Mouse (Mus musculus) embryonic facial prominence, embryonic 13.5 days (tissue): ENCODE measurements around the gene Rap1gap2. TPM values are rescaled to one million over a fixed set of nuclear protein-coding genes. Genes with fewer than 3 reads are reported as not detected.

Experiments
- ATAC-seq: fragments of 200-750 bp; cut with Nextera tagmentation; 2 replicates; pipeline ENCODE4 v1.8.0; 2017; ENCODE audit warnings: low read depth; ENCODE audit not compliant: insufficient number of reproducible peaks, insufficient read depth, low FRiP score, low TSS enrichment
- H3K27ac ChIP-seq: fragments of 300-500 bp; sonication (generic); 2 replicates; pipeline ENCODE4 v1.5.1; 2015; ENCODE audit warnings: moderate library complexity, mild to moderate bottlenecking, inconsistent platforms
- H3K27me3 ChIP-seq: fragments of 300-500 bp; sonication (generic); 2 replicates; pipeline ENCODE4 v1.6.1; 2015; ENCODE audit warnings: mild to moderate bottlenecking, inconsistent platforms
- H3K36me3 ChIP-seq: fragments of 300-500 bp; sonication (generic); 2 replicates; pipeline ENCODE4 v1.6.1; 2015; ENCODE audit warnings: mild to moderate bottlenecking, inconsistent platforms
- H3K4me1 ChIP-seq: fragments of 300-500 bp; sonication (generic); 2 replicates; pipeline ENCODE4 v1.6.1; 2015; ENCODE audit warnings: inconsistent platforms
- H3K4me2 ChIP-seq: fragments of 300-500 bp; sonication (generic); 2 replicates; pipeline ENCODE4 v1.6.1; 2015; ENCODE audit warnings: moderate library complexity, mild to moderate bottlenecking, inconsistent platforms
- H3K4me3 ChIP-seq: fragments of 300-500 bp; sonication (generic); 2 replicates; pipeline ENCODE4 v1.5.1; 2015; ENCODE audit warnings: mild to moderate bottlenecking, inconsistent platforms
- H3K9ac ChIP-seq: fragments of 300-500 bp; sonication (generic); 2 replicates; pipeline ENCODE4 v1.6.1; 2015; ENCODE audit warnings: mild to moderate bottlenecking, inconsistent platforms
- H3K9me3 ChIP-seq: fragments of 300-500 bp; sonication (generic); 2 replicates; pipeline ENCODE4 v1.6.1; 2016; ENCODE audit warnings: inconsistent platforms
- WGBS: fragments of 180-500 bp; shearing (Covaris S2); methylation state at CpG from one replicate; pipeline ENCODE4 v1.1.7; 2015; ENCODE audit warnings: mixed read lengths; 5-methylcytosine and 5-hydroxymethylcytosine counted together
- polyA plus RNA-seq: library from polyadenylated mRNA; unstranded; fragments of >200 nt; fragmentation: Nextera tagmentation; extraction: Ambion mirVana; gene quantifications from 2 replicates; pipeline ENCODE4 v1.2.1, GENCODE M21; 2015

Gene Rap1gap2
- polyA plus RNA-seq, 1 experiment from 2014 or later = 1.1 TPM

GRCm38 (mm10) chr11:74443147-74443923 lies 167.4 kb downstream of the Rap1gap2 start:
- Histone ChIP-seq H3K9ac (no peak overlapping the region), H3K27me3 (no peaks in the 10 kb centered on the region), H3K36me3 (no peaks in the 10 kb centered on the region), H3K4me1 (no peaks in the 10 kb centered on the region), H3K4me3 (no peak overlapping the region), H3K27ac (no peak overlapping the region), H3K9me3 (peaks cover 12% of the 10 kb centered on the region; the same call in 1 of the 2 replicates), H3K4me2 (no peak overlapping the region)
- ATAC-seq = no peak
- 81% methylated on average over 6 of the region's 6 CpGs for WGBS

GRCm38 (mm10) chr11:74442396-74442795 lies 168.3 kb downstream of the Rap1gap2 start:
- Histone ChIP-seq H3K4me2 (no peak overlapping the region), H3K9me3 (peaks cover 12% of the 10 kb centered on the region; the same call in 1 of the 2 replicates), H3K36me3 (no peaks in the 10 kb centered on the region), H3K4me3 (no peak overlapping the region), H3K27ac (no peak overlapping the region), H3K27me3 (no peaks in the 10 kb centered on the region), H3K4me1 (no peaks in the 10 kb centered on the region), H3K9ac (no peak overlapping the region)
- 78% methylated on average over 4 of the region's 4 CpGs for WGBS
- no peak for ATAC-seq

- H3K27me3 ChIP-seq = no peaks in the 10 kb centered on the region
- no peaks in the 10 kb centered on the region for H3K4me1 ChIP-seq
- H3K9ac ChIP-seq = no peak overlapping the region
- peaks cover 6% of the 10 kb centered on the region; the same call in 1 of the 2 replicates for H3K9me3 ChIP-seq
- no peak overlapping the region for H3K4me3 ChIP-seq
- no peak overlapping the region for H3K27ac ChIP-seq
- WGBS = 74% methylated on average over 8 of the region's 8 CpGs
- H3K36me3 ChIP-seq = no peaks in the 10 kb centered on the region
- ATAC-seq = no peak
- H3K4me2 ChIP-seq = no peak overlapping the region
Observed at GRCm38 (mm10) chr11:74440112-74440511, 170.6 kb downstream of the Rap1gap2 start.

- no peaks in the 10 kb centered on the region for H3K36me3 ChIP-seq
- no peak for ATAC-seq
- WGBS = 61% methylated on average over 6 of the region's 6 CpGs
Observed at GRCm38 (mm10) chr11:74439202-74439601, 171.5 kb downstream of the Rap1gap2 start.

GRCm38 (mm10) chr11:74438249-74438648 lies 172.5 kb downstream of the Rap1gap2 start:
- Histone ChIP-seq H3K4me3 (no peak overlapping the region), H3K27ac (no peak overlapping the region), H3K36me3 (no peaks in the 10 kb centered on the region), H3K4me1 (no peaks in the 10 kb centered on the region), H3K9me3 (no peaks in the 10 kb centered on the region), H3K4me2 (no peak overlapping the region), H3K27me3 (no peaks in the 10 kb centered on the region), H3K9ac (no peak overlapping the region)
- 98% methylated on average over 4 of the region's 4 CpGs for WGBS
- no peak for ATAC-seq

More at GRCm38 (mm10) chr11:74439202-74439601, 171.5 kb downstream of the Rap1gap2 start:
- H3K4me3 ChIP-seq = no peak overlapping the region
- H3K27me3 ChIP-seq = no peaks in the 10 kb centered on the region
- no peak overlapping the region for H3K27ac ChIP-seq
- H3K4me1 ChIP-seq = no peaks in the 10 kb centered on the region
- H3K9me3 ChIP-seq = no peaks in the 10 kb centered on the region
- no peak overlapping the region for H3K4me2 ChIP-seq
- no peak overlapping the region for H3K9ac ChIP-seq

- no peaks in the 10 kb centered on the region for H3K9me3 ChIP-seq
- ATAC-seq = no peak
- 78% methylated on average over 2 of the region's 2 CpGs for WGBS
- no peak overlapping the region for H3K9ac ChIP-seq
- H3K4me2 ChIP-seq = no peak overlapping the region
- no peak overlapping the region for H3K27ac ChIP-seq
- H3K4me3 ChIP-seq = no peak overlapping the region
- H3K27me3 ChIP-seq = no peaks in the 10 kb centered on the region
- no peaks in the 10 kb centered on the region for H3K4me1 ChIP-seq
- H3K36me3 ChIP-seq = no peaks in the 10 kb centered on the region
Observed at GRCm38 (mm10) chr11:74435366-74435765, 175.3 kb downstream of the Rap1gap2 start.

GRCm38 (mm10) chr11:74433000-74433399 lies 177.7 kb downstream of the Rap1gap2 start:
- no peaks in the 10 kb centered on the region for H3K27me3 ChIP-seq
- 81% methylated on average over 4 of the region's 4 CpGs for WGBS
- no peak overlapping the region for H3K27ac ChIP-seq
- no peak overlapping the region for H3K4me3 ChIP-seq
- H3K4me2 ChIP-seq = no peak overlapping the region
- H3K4me1 ChIP-seq = no peaks in the 10 kb centered on the region
- H3K9ac ChIP-seq = no peak overlapping the region
- no peaks in the 10 kb centered on the region for H3K9me3 ChIP-seq
- H3K36me3 ChIP-seq = no peaks in the 10 kb centered on the region
- no peak for ATAC-seq

GRCm38 (mm10) chr11:74429798-74430529 lies 180.8 kb downstream of the Rap1gap2 start:
- Histone ChIP-seq H3K4me2 (no peak overlapping the region), H3K36me3 (no peaks in the 10 kb centered on the region), H3K4me1 (no peaks in the 10 kb centered on the region), H3K9me3 (no peaks in the 10 kb centered on the region), H3K27ac (no peak overlapping the region), H3K27me3 (no peaks in the 10 kb centered on the region), H3K9ac (no peak overlapping the region), H3K4me3 (no peak overlapping the region)
- ATAC-seq = no peak
- 72% methylated on average over 11 of the region's 11 CpGs for WGBS

- Histone ChIP-seq H3K4me2 (no peak overlapping the region), H3K27me3 (no peaks in the 10 kb centered on the region), H3K27ac (no peak overlapping the region), H3K9me3 (no peaks in the 10 kb centered on the region), H3K36me3 (no peaks in the 10 kb centered on the region), H3K9ac (no peak overlapping the region), H3K4me3 (no peak overlapping the region), H3K4me1 (no peaks in the 10 kb centered on the region)
- ATAC-seq = no peak
- WGBS = 80% methylated on average over 5 of the region's 5 CpGs
Observed at GRCm38 (mm10) chr11:74426306-74426705, 184.4 kb downstream of the Rap1gap2 start.

- H3K27ac ChIP-seq = no peak overlapping the region
- no peaks in the 10 kb centered on the region for H3K36me3 ChIP-seq
- no peak overlapping the region for H3K9ac ChIP-seq
- WGBS = 94% methylated on average over 6 of the region's 6 CpGs
- no peaks in the 10 kb centered on the region for H3K9me3 ChIP-seq
- no peak overlapping the region for H3K4me3 ChIP-seq
- no peak overlapping the region for H3K4me2 ChIP-seq
- no peaks in the 10 kb centered on the region for H3K27me3 ChIP-seq
- ATAC-seq = no peak
- no peaks in the 10 kb centered on the region for H3K4me1 ChIP-seq
Observed at GRCm38 (mm10) chr11:74422019-74422418, 188.7 kb downstream of the Rap1gap2 start.

- 78% methylated on average over 4 of the region's 4 CpGs for WGBS
- no peaks in the 10 kb centered on the region for H3K4me1 ChIP-seq
Observed at GRCm38 (mm10) chr11:74421151-74421550, 189.6 kb downstream of the Rap1gap2 start.

GRCm38 (mm10) chr11:74419601-74420000 lies 191.1 kb downstream of the Rap1gap2 start:
- Histone ChIP-seq H3K4me2 (no peak overlapping the region), H3K4me1 (no peaks in the 10 kb centered on the region), H3K9me3 (no peaks in the 10 kb centered on the region), H3K27me3 (no peaks in the 10 kb centered on the region), H3K4me3 (no peak overlapping the region), H3K36me3 (no peaks in the 10 kb centered on the region), H3K9ac (no peak overlapping the region), H3K27ac (no peak overlapping the region)
- no peak for ATAC-seq
- WGBS = 86% methylated on average over 4 of the region's 4 CpGs

More at GRCm38 (mm10) chr11:74421151-74421550, 189.6 kb downstream of the Rap1gap2 start:
- H3K9ac ChIP-seq = no peak overlapping the region
- H3K4me3 ChIP-seq = no peak overlapping the region
- H3K27ac ChIP-seq = no peak overlapping the region
- ATAC-seq = no peak
- no peak overlapping the region for H3K4me2 ChIP-seq
- H3K9me3 ChIP-seq = no peaks in the 10 kb centered on the region
- no peaks in the 10 kb centered on the region for H3K27me3 ChIP-seq
- no peaks in the 10 kb centered on the region for H3K36me3 ChIP-seq
